Mouse (Mus musculus) small intestine, adult 2 months (tissue): Measurements from ENCODE around the gene Pfpl.
A peak's percentile ranks its signal among the peaks of the same experiment; 100 is the strongest.

Experiments used
- CTCF ChIP-seq: fragments of 200-500 bp; IDR thresholded peaks from 2 replicates; pipeline ENCODE4 v1.5.1; 2012; ENCODE audit warnings: low read depth, mild to moderate bottlenecking, control low read depth, inconsistent platforms, low read length, moderate library complexity, mixed read lengths; ENCODE audit not compliant: insufficient replicate concordance, insufficient read length; ENCODE audit errors: extremely low read depth
- POLR2A ChIP-seq: fragments of 200-500 bp; IDR thresholded peaks from 2 replicates; pipeline ENCODE4 v1.6.1; 2012; ENCODE audit warnings: low read depth, mild to moderate bottlenecking, control low read depth, inconsistent platforms, low read length, moderate library complexity

DNA sequence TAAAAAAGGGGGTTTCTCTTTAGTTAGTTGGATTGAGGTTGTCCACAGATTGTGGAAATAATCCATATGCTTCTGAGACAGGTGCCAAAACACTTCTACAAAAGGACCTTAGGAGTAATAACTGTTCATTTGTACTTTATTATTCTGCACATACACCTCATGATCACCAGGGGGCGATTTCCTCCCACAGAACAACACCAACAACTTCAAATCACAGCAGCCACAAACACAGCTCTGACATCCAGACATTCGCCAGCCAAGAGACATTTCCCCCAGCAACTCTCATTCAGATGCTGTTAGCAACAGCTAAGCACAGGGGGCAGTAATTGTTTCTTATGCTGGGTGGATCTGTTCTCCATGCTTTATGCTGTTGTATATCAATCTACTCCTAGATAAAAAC lies 5.3 kb downstream of the Pfpl start:
- peak; percentile 54; the same call in 1 of the 2 replicates for TF ChIP-seq CTCF
- no peak for TF ChIP-seq POLR2A
